Mouse (Mus musculus): Measurements from ENCODE around the gene Ngdn. TPM values are rescaled to one million over a fixed set of nuclear protein-coding genes. Genes with fewer than 3 reads are reported as not detected.

Ngdn gene
- polyA plus RNA-seq (2012; ENCODE audit: low replicate concordance) = 29.2 and 46.7 TPM in 2 replicates

GRCm38 (mm10) chr14:55014991-55015766, at the start of gene Ngdn:
Gene Ngdn, plus strand, starts transcription at chr14:55015454.

DNA sequence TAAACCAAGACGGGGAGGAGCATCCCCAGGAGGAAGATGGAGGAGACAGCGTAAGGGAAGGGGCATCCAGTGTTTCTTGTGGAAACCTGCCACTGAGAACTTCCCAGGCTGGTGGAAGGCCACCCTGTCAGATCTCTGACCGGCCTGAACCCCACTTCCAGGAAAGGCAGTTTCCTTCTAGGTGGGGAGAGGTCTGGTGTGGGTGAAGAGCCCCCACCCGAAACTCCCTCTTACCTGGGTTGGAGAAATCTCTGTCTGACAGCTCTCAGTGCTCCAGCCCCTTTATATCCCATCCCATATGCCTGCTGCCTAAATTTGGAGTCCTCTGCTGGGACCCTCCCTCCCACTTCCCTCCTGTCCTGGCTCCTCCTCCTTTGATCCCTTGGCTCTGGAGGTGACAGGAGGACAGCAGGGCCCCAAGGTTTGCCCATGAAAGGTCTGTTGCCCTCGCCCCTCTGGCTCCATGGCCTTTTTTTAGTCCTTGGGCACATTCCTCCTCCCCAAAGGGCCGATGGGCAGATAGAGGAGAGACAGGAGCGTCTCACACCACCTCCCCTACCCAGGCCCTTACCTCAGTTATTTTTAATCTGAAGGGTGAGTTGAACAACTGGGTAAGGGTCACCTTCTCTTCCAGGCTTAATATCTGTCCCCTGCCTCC, 48.8 kb upstream of the Ngdn start, which contains the start of gene Myh6:
Gene Myh6 (minus strand): TSS at position 608 of the 658 bp plus-strand sequence.

DNA sequence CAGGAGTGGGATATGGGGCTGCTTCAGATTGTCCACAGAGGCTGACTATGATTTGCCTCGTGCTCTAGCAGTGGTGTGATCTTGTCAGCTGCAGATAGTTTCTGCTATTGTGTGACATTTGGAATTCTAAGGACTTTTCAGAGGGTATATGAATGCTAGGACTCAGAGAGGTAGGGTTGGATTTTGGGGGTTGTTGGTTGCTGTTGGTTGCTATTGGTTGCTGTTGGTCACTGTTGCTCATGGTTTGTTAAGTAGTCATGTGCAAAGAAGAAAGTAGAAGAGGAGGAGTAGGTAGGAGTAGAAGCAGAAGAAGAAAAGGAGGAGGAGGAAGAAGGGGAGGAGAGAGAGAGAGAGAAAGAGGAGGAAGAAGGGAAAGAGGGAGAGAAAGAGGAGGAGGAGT, 38.6 kb upstream of the Ngdn start, which contains the start of gene Gm17428:
Gene Gm17428 (plus strand): TSS at position 301 of the 400 bp plus-strand sequence.

DNA sequence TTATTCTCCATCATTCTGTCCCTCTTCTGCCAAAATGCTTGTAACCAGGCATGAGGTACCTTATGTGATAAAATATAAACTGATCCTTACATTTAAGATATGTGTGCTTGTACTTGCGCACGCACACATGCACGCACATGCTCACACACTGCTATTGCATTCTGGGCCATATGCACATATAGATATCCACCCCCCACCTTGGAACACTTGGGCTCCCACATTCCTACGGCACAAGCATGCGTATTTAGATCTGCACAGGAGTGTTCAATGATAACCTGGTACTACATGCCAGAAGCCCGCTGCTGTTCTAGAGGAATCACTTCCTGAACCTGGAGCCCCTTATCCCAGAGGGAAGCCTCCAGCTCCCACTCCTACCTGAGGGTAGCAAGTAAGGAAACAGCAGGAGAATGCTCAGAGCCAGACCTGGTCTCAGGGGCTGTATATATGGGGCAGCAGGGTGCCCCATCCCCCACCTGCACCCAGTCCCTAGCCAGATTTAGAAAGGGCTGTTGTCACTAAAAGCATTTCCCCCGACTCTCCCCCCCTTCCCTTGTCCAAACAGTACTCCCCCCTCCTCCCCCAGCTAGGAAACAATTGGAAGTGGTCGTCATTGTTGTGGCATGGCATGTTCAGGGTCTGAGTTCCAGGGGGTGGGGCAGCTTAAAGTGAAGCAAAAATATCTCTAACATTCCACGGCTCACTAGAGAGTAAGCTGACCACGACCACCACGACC, 21.0 kb upstream of the Ngdn start, which contains the start of gene Myh7:
Gene Myh7 (minus strand): TSS at position 491 of the 733 bp plus-strand sequence.

Other genes with a start within 250 kb of the Ngdn start
- 12.8 and 14.2 TPM in 2 replicates for gene Slc7a8, start 233.5 kb upstream of the Ngdn start, polyA plus RNA-seq (2012; ENCODE audit: low replicate concordance)
- gene Rnf212b, start 201.3 kb upstream of the Ngdn start, polyA plus RNA-seq (2012; ENCODE audit: low replicate concordance) = not detected in 2 replicates
- 1.7 and 3.1 TPM in 2 replicates for gene Homez, start 144.5 kb upstream of the Ngdn start, polyA plus RNA-seq (2012; ENCODE audit: low replicate concordance)
- gene Ppp1r3e, start 137.9 kb upstream of the Ngdn start, polyA plus RNA-seq (2012; ENCODE audit: low replicate concordance) = 0.82 and 2.3 TPM in 2 replicates
- gene Bcl2l2, start 132.1 kb upstream of the Ngdn start, polyA plus RNA-seq (2012; ENCODE audit: low replicate concordance) = 24.0 and 71.9 TPM in 2 replicates
- gene Gm20521, start 132.0 kb upstream of the Ngdn start, polyA plus RNA-seq (2012; ENCODE audit: low replicate concordance) = 2.2 and 6.6 TPM in 2 replicates
- gene Pabpn1, start 123.0 kb upstream of the Ngdn start, polyA plus RNA-seq (2012; ENCODE audit: low replicate concordance) = 167 and 309 TPM in 2 replicates
- gene Slc22a17, start 102.3 kb upstream of the Ngdn start, polyA plus RNA-seq (2012; ENCODE audit: low replicate concordance) = 7.8 and 15.8 TPM in 2 replicates
- 0.06 TPM in 1 of 2 replicates, not detected in the other for gene Efs, start 89.3 kb upstream of the Ngdn start, polyA plus RNA-seq (2012; ENCODE audit: low replicate concordance)
- gene Il25, start 82.8 kb upstream of the Ngdn start, polyA plus RNA-seq (2012; ENCODE audit: low replicate concordance) = not detected in 2 replicates
- gene Cmtm5, start 79.2 kb upstream of the Ngdn start, polyA plus RNA-seq (2012; ENCODE audit: low replicate concordance) = not detected in 2 replicates
- gene Myh6, start 48.5 kb upstream of the Ngdn start, polyA plus RNA-seq (2012; ENCODE audit: low replicate concordance) = not detected in 2 replicates
- not detected in 2 replicates for gene Gm17428, start 38.5 kb upstream of the Ngdn start, polyA plus RNA-seq (2012; ENCODE audit: low replicate concordance)
- gene Myh7, start 20.8 kb upstream of the Ngdn start, polyA plus RNA-seq (2012; ENCODE audit: low replicate concordance) = 0.16 TPM in 1 of 2 replicates, not detected in the other
- 26.3 and 73.3 TPM in 2 replicates for gene Zfhx2, start 76.9 kb downstream of the Ngdn start, polyA plus RNA-seq (2012; ENCODE audit: low replicate concordance)
- gene Thtpa, start 79.3 kb downstream of the Ngdn start, polyA plus RNA-seq (2012; ENCODE audit: low replicate concordance) = 2.9 and 3.8 TPM in 2 replicates
- gene Ap1g2, start 91.1 kb downstream of the Ngdn start, polyA plus RNA-seq (2012; ENCODE audit: low replicate concordance) = 38.2 and 39.8 TPM in 2 replicates
- gene Jph4, start 101.5 kb downstream of the Ngdn start, polyA plus RNA-seq (2012; ENCODE audit: low replicate concordance) = 0.03 and 0.09 TPM in 2 replicates
- not detected in 2 replicates for gene Dhrs2, start 206.6 kb downstream of the Ngdn start, polyA plus RNA-seq (2012; ENCODE audit: low replicate concordance)